Mouse (Mus musculus): Measurements from ENCODE around the gene G530012D18Rik. TPM values are rescaled to one million over a fixed set of nuclear protein-coding genes. Genes with fewer than 3 reads are reported as not detected.

Gene G530012D18Rik
- not detected in 2 replicates for polyA plus RNA-seq (2021; fragmentation: Nextera tagmentation)
- long read RNA-seq, experiment 1 = 0 reads
- long read RNA-seq, experiment 2 = 0 reads

GRCm38 (mm10) chr1:85575376-85575775, at the start of gene G530012D18Rik:
G530012D18Rik (plus strand) TSS chr1:85575676.

DNA sequence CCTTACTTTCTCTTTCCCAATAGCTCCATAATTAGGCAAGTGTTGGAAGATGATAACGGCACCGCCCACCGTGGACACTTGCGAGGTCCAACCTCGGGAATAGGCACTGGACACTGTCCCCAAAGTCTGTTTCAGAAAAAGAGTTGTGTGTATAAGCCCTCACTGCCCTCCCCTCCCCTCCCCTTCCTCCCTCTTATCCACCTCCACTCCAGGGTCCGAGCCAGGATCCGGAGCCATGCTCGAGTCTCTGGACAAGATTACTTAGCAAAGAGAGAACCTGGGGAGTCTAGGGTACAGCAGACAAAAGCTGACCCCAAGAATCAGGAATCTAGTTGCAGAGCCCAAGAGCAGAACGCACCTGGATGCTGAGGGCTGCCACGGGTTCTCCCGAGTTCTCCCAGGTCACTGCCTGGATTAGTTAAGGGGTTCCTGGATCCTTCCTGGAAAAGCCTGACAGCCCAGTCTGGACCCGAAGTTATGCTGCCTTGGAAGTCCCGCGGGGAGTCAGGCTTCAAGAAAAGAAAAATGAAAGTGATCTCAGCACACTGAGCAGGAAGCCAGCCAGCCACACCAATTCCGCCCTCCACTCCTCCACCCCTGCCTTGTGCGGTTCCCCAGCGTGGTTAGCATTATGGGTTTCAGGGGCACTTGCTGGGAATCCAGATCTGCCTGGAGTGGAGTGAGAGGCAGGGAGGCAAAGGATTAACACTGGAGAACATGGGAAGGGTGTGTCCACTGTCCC, 23.0 kb downstream of the G530012D18Rik start, which contains the start of gene Sp110:
Sp110 (minus strand) TSS at position 547 of the 742 bp plus-strand sequence.

GRCm38 (mm10) chr1:85600078-85600477, 24.6 kb downstream of the G530012D18Rik start, which contains the start of gene Sp140:
Sp140 (plus strand) TSS chr1:85600378.

Other genes starting within 250 kb of the G530012D18Rik start
- 0.65 and 0.89 TPM in 2 replicates for gene Sp110, start 23.1 kb downstream of the G530012D18Rik start, polyA plus RNA-seq (2021; fragmentation: Nextera tagmentation)
- gene Sp140, start 24.7 kb downstream of the G530012D18Rik start, polyA plus RNA-seq (2021; fragmentation: Nextera tagmentation) = 0.76 and 0.84 TPM in 2 replicates
- gene Sp100, start 74.3 kb downstream of the G530012D18Rik start, polyA plus RNA-seq (2021; fragmentation: Nextera tagmentation) = 1.9 and 2.1 TPM in 2 replicates
- gene A630001G21Rik, start 203.0 kb downstream of the G530012D18Rik start, polyA plus RNA-seq (2021; fragmentation: Nextera tagmentation) = 0.10 and 0.34 TPM in 2 replicates
- gene Cab39, start 217.8 kb downstream of the G530012D18Rik start, polyA plus RNA-seq (2021; fragmentation: Nextera tagmentation) = 19.2 and 29.2 TPM in 2 replicates